Mouse (Mus musculus) stomach, embryonic 14.5 days (tissue): ENCODE measurements around the gene Zfp626. TPM values are rescaled to one million over a fixed set of nuclear protein-coding genes. Genes with fewer than 3 reads are reported as not detected.
A peak's percentile ranks its signal among the peaks of the same experiment; 100 is the strongest.
"Not testable (repeated sequence)": the region's sequence is repeated elsewhere in the genome, so short reads cannot be mapped to it uniquely, and the experiment has no call there.

Experiments used
- ATAC-seq: fragments of 200-750 bp; cut with Nextera tagmentation; 2 replicates; pipeline ENCODE4 v1.8.0; 2017; ENCODE audit warnings: low read depth, moderate TSS enrichment; ENCODE audit not compliant: insufficient number of reproducible peaks, insufficient read depth, low FRiP score
- H3K27ac ChIP-seq: fragments of 300-500 bp; sonication (generic); 2 replicates; pipeline ENCODE4 v1.5.1; 2014; ENCODE audit warnings: mild to moderate bottlenecking, low read length, moderate library complexity, mixed read lengths
- H3K27me3 ChIP-seq: fragments of 300-500 bp; sonication (generic); 2 replicates; pipeline ENCODE4 v1.6.1; 2014; ENCODE audit warnings: low read length, control low read depth, mixed read lengths; ENCODE audit not compliant: control insufficient read depth, insufficient read depth
- H3K36me3 ChIP-seq: fragments of 300-500 bp; sonication (generic); 2 replicates; pipeline ENCODE4 v1.6.1; 2014; ENCODE audit warnings: mild to moderate bottlenecking, control low read depth, low read length, moderate library complexity, mixed read lengths; ENCODE audit not compliant: control insufficient read depth, insufficient read depth
- H3K4me1 ChIP-seq: fragments of 300-500 bp; sonication (generic); 2 replicates; pipeline ENCODE4 v1.6.1; 2014; ENCODE audit warnings: low read length, control low read depth, mixed read lengths; ENCODE audit not compliant: control insufficient read depth, insufficient read depth
- H3K4me2 ChIP-seq: fragments of 300-500 bp; sonication (generic); replicated peaks from 2 replicates; pipeline ENCODE4 v1.6.1; 2014; ENCODE audit warnings: low read depth, low read length, control low read depth
- H3K4me3 ChIP-seq: fragments of 300-500 bp; sonication (generic); 2 replicates; pipeline ENCODE4 v1.5.1; 2014; ENCODE audit warnings: low read depth, low read length, control low read depth
- H3K9ac ChIP-seq: fragments of 300-500 bp; sonication (generic); replicated peaks from 2 replicates; pipeline ENCODE4 v1.6.1; 2014; ENCODE audit warnings: low read depth, mild to moderate bottlenecking, control low read depth, low read length, moderate library complexity, mixed read lengths
- H3K9me3 ChIP-seq: fragments of 300-500 bp; sonication (generic); 2 replicates; pipeline ENCODE4 v1.6.1; 2016; ENCODE audit warnings: low read depth, low read length, control low read depth; ENCODE audit not compliant: control insufficient read depth
- WGBS: fragments of 180-500 bp; shearing (Covaris S2); extraction: QIAGEN DNeasy Blood & Tissue Kit; methylation state at CpG from one replicate; pipeline ENCODE4 v1.1.7; 2014; 5-methylcytosine and 5-hydroxymethylcytosine counted together
- polyA plus RNA-seq: library from polyadenylated mRNA; unstranded; fragments of >200 nt; fragmentation: Nextera tagmentation; extraction: Ambion mirVana; gene quantifications from 2 replicates; pipeline ENCODE4 v1.2.1, GENCODE M21; 2014

Gene Zfp626
- polyA plus RNA-seq, 1 experiment from 2014 or later: 2.5 TPM

DNA sequence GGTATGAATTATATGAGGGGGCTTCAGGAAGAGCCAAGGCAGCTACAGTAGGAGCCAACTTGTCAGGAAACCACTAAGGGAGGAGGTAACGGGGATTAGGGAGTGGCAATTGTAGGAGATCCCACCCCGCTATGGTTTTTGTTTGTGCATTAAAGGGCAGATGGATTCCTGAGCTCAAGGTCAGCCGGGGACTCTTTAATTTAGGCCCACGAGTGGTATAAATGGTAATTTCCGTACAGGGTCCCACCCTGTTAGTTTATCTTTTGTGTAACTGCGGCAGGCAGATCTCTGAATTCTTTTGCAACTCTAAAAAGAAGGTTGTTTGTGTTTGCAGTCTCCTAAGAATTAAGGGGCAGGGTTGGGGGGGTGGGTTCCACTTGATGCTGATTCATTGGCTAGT, 33.1 kb downstream of the Zfp626 start:
- H3K4me2 ChIP-seq: no peak overlapping the region
- no peak overlapping the region for H3K9ac ChIP-seq
- H3K27ac ChIP-seq: no peak overlapping the region
- H3K9me3 ChIP-seq: no peaks in the 10 kb centered on the region
- H3K4me3 ChIP-seq: no peak overlapping the region
- no peak for ATAC-seq
- H3K27me3 ChIP-seq: no peaks in the 10 kb centered on the region
- WGBS: 84% methylated on average over 6 of the region's 6 CpGs
- peaks cover 3% of the 10 kb centered on the region; the same call in 1 of the 2 replicates for H3K4me1 ChIP-seq
- peaks cover 5% of the 10 kb centered on the region; the same call in 1 of the 2 replicates for H3K36me3 ChIP-seq

GRCm38 (mm10) chr7:27857227-27857626, 50.2 kb downstream of the Zfp626 start, which contains the start of gene Zfp607a:
Gene Zfp607a, plus strand, starts transcription at chr7:27857527.
- Histone ChIP-seq H3K9ac (no peak within 1 kb of the TSS), H3K9me3 (no peaks in the 10 kb centered on the region), H3K36me3 (peaks cover 5% of the 10 kb centered on the region; the same call in 1 of the 2 replicates), H3K27me3 (no peaks in the 10 kb centered on the region), H3K4me2 (no peak within 1 kb of the TSS), H3K4me3 (no peak within 1 kb of the TSS), H3K4me1 (peaks cover 6% of the 10 kb centered on the region; the same call in 1 of the 2 replicates), H3K27ac (no peak within 1 kb of the TSS)
- WGBS: 98% methylated on average over 1 of the region's 1 CpGs
- no peak for ATAC-seq

DNA sequence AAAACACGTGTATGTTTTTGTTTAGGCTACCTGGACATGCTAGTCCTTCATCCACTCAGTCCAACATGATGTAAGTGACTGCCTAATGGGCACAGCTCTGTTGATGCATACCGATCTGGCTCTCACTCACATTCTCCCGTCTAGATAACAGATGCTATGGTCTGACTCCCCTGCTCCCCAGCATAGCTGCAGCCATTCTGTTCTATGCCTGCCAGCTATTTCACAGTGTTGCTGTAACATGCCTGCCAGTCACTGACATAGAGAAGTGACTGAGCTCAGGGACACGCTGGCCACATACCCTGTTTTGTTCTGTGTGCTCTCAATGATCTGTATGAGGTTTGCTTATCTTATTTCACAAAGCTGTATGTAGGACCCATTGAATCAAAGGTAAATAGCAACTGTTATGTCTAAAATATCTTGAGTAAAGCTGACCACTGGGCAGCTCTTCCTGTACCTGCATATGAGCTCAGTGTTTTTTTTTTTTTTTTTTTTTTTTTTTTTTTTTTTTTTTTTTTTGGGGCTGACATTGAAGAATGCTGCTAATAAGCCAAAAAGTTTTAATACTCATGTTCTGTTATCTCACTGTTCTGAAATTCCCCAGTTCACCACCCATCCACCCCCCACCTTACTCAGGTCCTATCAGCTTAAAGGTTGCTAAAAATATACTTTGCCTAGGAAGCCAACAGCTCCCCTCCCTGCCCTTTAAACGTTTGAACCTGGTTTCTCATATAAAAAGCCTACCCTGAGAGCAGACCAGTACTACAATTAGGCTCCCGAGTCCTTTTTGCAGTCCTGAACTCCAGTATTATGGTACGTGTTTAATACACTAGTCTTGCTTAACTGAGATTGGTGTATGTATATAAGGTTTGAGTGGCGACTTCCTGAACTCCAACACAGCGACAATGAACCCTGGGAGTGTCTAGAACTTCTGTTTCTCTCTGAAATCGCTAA, 52.6 kb downstream of the Zfp626 start:
- 19% methylated on average over 10 of the region's 10 CpGs for WGBS
- Histone ChIP-seq H3K36me3 (peaks cover 10% of the 10 kb centered on the region), H3K4me3 (peak overlapping the region; percentile 44), H3K27ac (peak overlapping the region; percentile 80; the same call in 1 of the 2 replicates), H3K9me3 (no peaks in the 10 kb centered on the region), H3K9ac (peak overlapping the region; percentile 51), H3K4me1 (peaks cover 6% of the 10 kb centered on the region; the same call in 1 of the 2 replicates), H3K4me2 (peak overlapping the region; percentile 69), H3K27me3 (no peaks in the 10 kb centered on the region)
- ATAC-seq: peak; percentile 39

DNA sequence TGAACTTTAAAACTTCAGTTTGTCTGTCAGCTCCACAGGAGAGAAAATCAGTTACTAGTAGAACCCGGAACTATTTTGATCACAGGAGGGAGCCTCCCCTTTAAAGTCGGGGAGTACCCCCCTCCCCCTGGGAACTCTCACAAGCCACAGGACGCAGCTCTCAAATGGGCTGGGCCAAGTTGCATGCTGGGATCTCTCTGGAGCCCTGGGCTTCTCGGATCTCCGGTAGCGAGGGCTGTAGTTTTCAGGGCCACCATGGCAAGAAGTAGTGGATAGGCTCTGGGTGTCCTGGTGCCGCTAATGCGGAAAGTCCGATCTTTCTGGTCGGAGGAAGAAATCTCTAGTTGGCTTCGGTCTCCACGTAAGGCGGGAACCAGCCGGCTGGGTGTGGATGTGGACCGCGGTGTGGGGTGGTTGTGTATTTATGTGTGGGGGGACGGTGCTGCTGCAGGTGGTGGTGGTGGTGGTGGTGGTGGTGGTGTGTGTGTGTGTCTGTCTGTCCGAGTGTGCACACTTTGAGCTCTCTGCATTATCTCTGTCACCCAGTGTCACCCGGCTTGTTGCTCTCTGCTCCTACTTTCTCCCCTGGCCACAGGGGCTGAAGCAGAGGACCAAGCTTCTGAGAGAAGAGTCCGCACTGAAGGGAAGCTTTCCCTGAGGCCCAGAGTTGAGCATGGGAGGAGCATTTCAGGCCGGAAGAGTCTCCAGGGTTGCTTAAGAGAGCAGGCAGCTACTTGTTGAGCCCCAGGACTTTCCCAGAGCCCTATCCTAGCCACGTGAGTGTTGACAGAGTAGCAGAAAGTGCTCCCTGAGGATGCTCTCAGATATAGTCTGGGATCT, 53.6 kb downstream of the Zfp626 start:
- Histone ChIP-seq H3K36me3 (peaks cover 13% of the 10 kb centered on the region), H3K27me3 (no peaks in the 10 kb centered on the region), H3K27ac (peak overlapping the region; percentile 80), H3K4me3 (peak overlapping the region; percentile 44), H3K9me3 (no peaks in the 10 kb centered on the region), H3K4me1 (peaks cover 6% of the 10 kb centered on the region; the same call in 1 of the 2 replicates), H3K4me2 (peak overlapping the region; percentile 69), H3K9ac (peak overlapping the region; percentile 51)
- WGBS: under 1% methylated on average over 22 of the region's 22 CpGs
- ATAC-seq: peak; percentile 93

GRCm38 (mm10) chr7:27862578-27862977, 55.6 kb downstream of the Zfp626 start:
- H3K9ac ChIP-seq, H3K9me3 ChIP-seq, H3K4me3 ChIP-seq, H3K4me2 ChIP-seq, H3K27ac ChIP-seq, H3K27me3 ChIP-seq, ATAC-seq, H3K4me1 ChIP-seq: not testable (repeated sequence)
- 75% methylated on average over 5 of the region's 5 CpGs for WGBS
- peaks cover 21% of the 10 kb centered on the region for H3K36me3 ChIP-seq

Other genes starting within 250 kb of the Zfp626 start
- 88.8 and 91.5 TPM in 2 replicates for gene Akt2, start 215.6 kb upstream of the Zfp626 start, polyA plus RNA-seq
- 2.6 and 3.7 TPM in 2 replicates for gene Ttc9b, start 153.3 kb upstream of the Zfp626 start, polyA plus RNA-seq
- 4.5 and 9.2 TPM in 2 replicates for gene Map3k10, start 132.6 kb upstream of the Zfp626 start, polyA plus RNA-seq
- 2.9 and 3.3 TPM in 2 replicates for gene Zfp607b, start 117.9 kb upstream of the Zfp626 start, polyA plus RNA-seq
- gene Zfp60, start 75.8 kb upstream of the Zfp626 start, polyA plus RNA-seq: 36.9 and 37.2 TPM in 2 replicates
- gene Zfp59, start 31.4 kb downstream of the Zfp626 start, polyA plus RNA-seq: 9.5 and 9.6 TPM in 2 replicates
- gene Zfp607a, start 50.3 kb downstream of the Zfp626 start, polyA plus RNA-seq: 5.5 and 6.0 TPM in 2 replicates
- gene Zfp974, start 122.3 kb downstream of the Zfp626 start, polyA plus RNA-seq: 11.1 and 12.9 TPM in 2 replicates
- gene Zfp780b, start 172.0 kb downstream of the Zfp626 start, polyA plus RNA-seq: 22.5 and 25.1 TPM in 2 replicates
- gene Zfp850, start 206.9 kb downstream of the Zfp626 start, polyA plus RNA-seq: 4.6 and 5.0 TPM in 2 replicates
- gene Psmc4, start 242.9 kb downstream of the Zfp626 start, polyA plus RNA-seq: 276 and 283 TPM in 2 replicates